Mouse (Mus musculus): ENCODE data around the gene Nedd4.

- TF ChIP-seq CTCF (IDR thresholded peaks at IDR 0.05; ENCODE audit: low read depth) (no peak), EP300 (optimal IDR thresholded peaks at IDR 0.05) (no peak)
These were observed 18.3 kb upstream of the Nedd4 start for GRCm38 (mm10) chr9:72643651-72644417.
